Mouse (Mus musculus): ENCODE data around the gene Npas3.

GRCm38 (mm10) chr12:53519556-53519955 is 271.1 kb downstream of the Npas3 start:
- TF ChIP-seq POLR2A (IDR thresholded peaks at IDR 0.05; ENCODE audit: insufficient read depth, low read length) (no peak), CTCF (IDR thresholded peaks at IDR 0.05; ENCODE audit: low read depth, low read length) (no peak), EP300 (IDR thresholded peaks at IDR 0.05; ENCODE audit: insufficient read depth, low read depth, low read length) (no peak)

Data from ES-Bruce4 (cell line).